Comparison of ENCODE assay signal across 18 mouse cellular contexts in genomic region chr3:36522137-36522536, GRCm38 (mm10). TPM values are rescaled to one million over a fixed set of nuclear protein-coding genes. Genes with fewer than 3 reads are reported as not detected.
DNase-seq lines count a peak whose midpoint lies in the region; ATAC-seq and TF ChIP-seq lines count a peak whose summit lies in the region.
"Had no signal": no experiment of that assay in that cellular context is flagged by ENCODE, and none has a peak within 500 bp of the region (broad histone marks: within the 10 kb centered on the region; RNA-seq: fewer than 3 reads in every experiment).

No protein-coding gene starts in this region.

- H3K36me3 ChIP-seq in forebrain, embryonic 10.5 days (replicated peaks): no peaks in the 10 kb centered on the region
- H3K36me3 ChIP-seq in forebrain, embryonic 16.5 days (ENCODE audit: control insufficient read depth, insufficient read depth): no peaks in the 10 kb centered on the region
- H3K36me3 ChIP-seq in hindbrain, embryonic 15.5 days: no peaks in the 10 kb centered on the region
- H3K36me3 ChIP-seq in neural tube, embryonic 13.5 days: no peaks in the 10 kb centered on the region
- H3K36me3 ChIP-seq in liver, embryonic 12.5 days: no peaks in the 10 kb centered on the region
- H3K36me3 ChIP-seq: lung, embryonic 15.5 days had no signal

- no peak for TF ChIP-seq POLR2A in cortical plate, adult 2 months (IDR thresholded peaks at IDR 0.05; ENCODE audit: extremely low read depth, insufficient read depth, low read length)

- DNase-seq in forebrain, embryonic 10.5 days (ENCODE audit: extremely low spot score, low spot score): no peak
- no peak for DNase-seq in frontal cortex, adult 2 months (ENCODE audit: extremely low spot score in 1 of 2, low spot score in 1 of 2)
- no peak for DNase-seq in frontal cortex, postnatal 14 days (ENCODE audit: low spot score in 2 of 2)
- DNase-seq: adrenal gland, postnatal 36 days; cerebellum, adult 9-10 months; gastrocnemius, adult 2 months; heart, postnatal 14 days; kidney, postnatal 10 days; layer of hippocampus, adult 9-11 months; thymus, postnatal 14 days had no signal

- H3K27ac ChIP-seq in forebrain, embryonic 10.5 days: no peak overlapping the region
- H3K27ac ChIP-seq in forebrain, embryonic 16.5 days (ENCODE audit: low read length): no peak overlapping the region
- H3K27ac ChIP-seq in cortical plate, adult 2 months (ENCODE audit: insufficient read depth, low read length): no peak overlapping the region
- H3K27ac ChIP-seq in hindbrain, embryonic 15.5 days (replicated peaks): no peak overlapping the region
- H3K27ac ChIP-seq in neural tube, embryonic 13.5 days (replicated peaks): no peak overlapping the region
- H3K27ac ChIP-seq in liver, embryonic 12.5 days: no peak overlapping the region
- H3K27ac ChIP-seq: gastrocnemius, adult 2 months; lung, embryonic 15.5 days had no signal

- H3K4me3 ChIP-seq in forebrain, embryonic 10.5 days: peak overlapping the region; percentile 62; the same call in 1 of the 2 replicates
- H3K4me3 ChIP-seq in forebrain, embryonic 16.5 days (replicated peaks; ENCODE audit: low read length): no peak overlapping the region
- H3K4me3 ChIP-seq in cortical plate, adult 2 months (ENCODE audit: insufficient read depth, low read length): peak overlapping the region; percentile 76; the same call in 1 of the 2 replicates
- no peak overlapping the region for H3K4me3 ChIP-seq in hindbrain, embryonic 15.5 days
- no peak overlapping the region for H3K4me3 ChIP-seq in neural tube, embryonic 13.5 days
- no peak overlapping the region for H3K4me3 ChIP-seq in liver, embryonic 12.5 days
- H3K4me3 ChIP-seq: myocyte had no signal

- WGBS in forebrain, embryonic 10.5 days: 7% methylated on average over 4 of the region's 4 CpGs
- 6% methylated on average over 4 of the region's 4 CpGs for WGBS in forebrain, embryonic 16.5 days
- WGBS in hindbrain, embryonic 15.5 days: 4% methylated on average over 4 of the region's 4 CpGs
- 4% methylated on average over 4 of the region's 4 CpGs for WGBS in neural tube, embryonic 13.5 days
- WGBS in liver, embryonic 12.5 days (ENCODE audit: insufficient replicate concordance): 13% methylated on average over 4 of the region's 4 CpGs

- peaks cover 51% of the 10 kb centered on the region for H3K27me3 ChIP-seq in forebrain, embryonic 10.5 days (ENCODE audit: poor library complexity, severe bottlenecking)
- peaks cover 11% of the 10 kb centered on the region; the same call in 1 of the 2 replicates for H3K27me3 ChIP-seq in forebrain, embryonic 16.5 days (replicated peaks; ENCODE audit: control insufficient read depth, insufficient read depth, low read length)
- H3K27me3 ChIP-seq in hindbrain, embryonic 15.5 days: peaks cover 15% of the 10 kb centered on the region
- H3K27me3 ChIP-seq in neural tube, embryonic 13.5 days: peaks cover 42% of the 10 kb centered on the region
- H3K27me3 ChIP-seq in liver, embryonic 12.5 days (replicated peaks): peaks cover 48% of the 10 kb centered on the region

- TF ChIP-seq CTCF in cortical plate, adult 2 months (IDR thresholded peaks at IDR 0.05; ENCODE audit: extremely low read depth, insufficient read depth, low read length): no peak

- no peak overlapping the region for H3K4me2 ChIP-seq in forebrain, embryonic 16.5 days (ENCODE audit: low read length)
- peak overlapping the region; percentile 99 for H3K4me2 ChIP-seq in hindbrain, embryonic 15.5 days
- H3K4me2 ChIP-seq in neural tube, embryonic 13.5 days: peak overlapping the region; percentile 97
- no peak overlapping the region for H3K4me2 ChIP-seq in liver, embryonic 12.5 days

- H3K9ac ChIP-seq in forebrain, embryonic 16.5 days (replicated peaks; ENCODE audit: low read depth, low read length): no peak overlapping the region
- H3K9ac ChIP-seq in hindbrain, embryonic 15.5 days: no peak overlapping the region
- H3K9ac ChIP-seq in neural tube, embryonic 13.5 days: no peak overlapping the region
- H3K9ac ChIP-seq in liver, embryonic 12.5 days: no peak overlapping the region

- peaks cover 20% of the 10 kb centered on the region for H3K4me1 ChIP-seq in forebrain, embryonic 10.5 days
- peaks cover 9% of the 10 kb centered on the region for H3K4me1 ChIP-seq in forebrain, embryonic 16.5 days (replicated peaks; ENCODE audit: control insufficient read depth, insufficient read depth, low read length)
- H3K4me1 ChIP-seq in cortical plate, adult 2 months (ENCODE audit: control insufficient read depth, insufficient read depth, low read length): peaks cover 3% of the 10 kb centered on the region; the same call in 1 of the 2 replicates
- H3K4me1 ChIP-seq in hindbrain, embryonic 15.5 days (replicated peaks): peaks cover 8% of the 10 kb centered on the region
- peaks cover 12% of the 10 kb centered on the region for H3K4me1 ChIP-seq in neural tube, embryonic 13.5 days (replicated peaks)
- 0 out of 2 replicates have a peak, but pooled peaks cover 3% of the 10 kb centered on the region for H3K4me1 ChIP-seq in liver, embryonic 12.5 days

- ATAC-seq in forebrain, embryonic 16.5 days: no peak
- ATAC-seq in hindbrain, embryonic 15.5 days (ENCODE audit: low FRiP score, low read depth): no peak
- ATAC-seq in neural tube, embryonic 13.5 days (ENCODE audit: low read depth): no peak
- ATAC-seq in liver, embryonic 12.5 days: no peak

- H3K9me3 ChIP-seq in forebrain, embryonic 10.5 days: no peaks in the 10 kb centered on the region
- no peaks in the 10 kb centered on the region for H3K9me3 ChIP-seq in forebrain, embryonic 16.5 days (ENCODE audit: control insufficient read depth, low read length)
- no peaks in the 10 kb centered on the region for H3K9me3 ChIP-seq in hindbrain, embryonic 15.5 days
- H3K9me3 ChIP-seq in neural tube, embryonic 13.5 days: no peaks in the 10 kb centered on the region
- H3K9me3 ChIP-seq in liver, embryonic 12.5 days (replicated peaks): no peaks in the 10 kb centered on the region
- H3K9me3 ChIP-seq: lung, embryonic 15.5 days had no signal

RNA-seq across cellular contexts. Expression of gene Gm11549, which starts 0.5 kb away (rescaled TPM):
- polyA plus RNA-seq in forebrain, embryonic 10.5 days (2016; fragmentation: Nextera tagmentation; extraction: Ambion mirVana): 0.25 and 0.36 TPM in 2 replicates
- 0.39 TPM in 2 replicates for polyA plus RNA-seq in forebrain, embryonic 16.5 days (2015; fragmentation: Nextera tagmentation; extraction: Ambion mirVana)
- polyA plus RNA-seq in cortical plate, adult 2 months (2012; rRNA removed): 37.6 and 38.9 TPM in 2 replicates
- 0.54 and 1.00 TPM in 2 replicates for polyA plus RNA-seq in hindbrain, embryonic 15.5 days (2015; fragmentation: Nextera tagmentation; extraction: Ambion mirVana)
- 1.9 and 2.2 TPM in 2 replicates for polyA plus RNA-seq in neural tube, embryonic 13.5 days (2015; fragmentation: Nextera tagmentation; extraction: Ambion mirVana)
- 19.2 and 19.5 TPM in 2 replicates for polyA plus RNA-seq in frontal cortex, adult 2 months (2012; rRNA removed)
- polyA plus RNA-seq in liver, embryonic 12.5 days (2016; fragmentation: Nextera tagmentation; extraction: Ambion mirVana): not detected in 2 replicates
- polyA plus RNA-seq: liver, embryonic 11.5 days; myocyte had no signal

RNA-seq across cellular contexts. Expression of gene Exosc9, which starts 30.3 kb away (rescaled TPM):
- polyA plus RNA-seq in forebrain, embryonic 10.5 days (2016; fragmentation: Nextera tagmentation; extraction: Ambion mirVana): 105 and 108 TPM in 2 replicates
- 86.9 and 91.6 TPM in 2 replicates for polyA plus RNA-seq in forebrain, embryonic 16.5 days (2015; fragmentation: Nextera tagmentation; extraction: Ambion mirVana)
- 35.0 and 35.8 TPM in 2 replicates for polyA plus RNA-seq in cortical plate, adult 2 months (2012; rRNA removed)
- 77.9 and 82.7 TPM in 2 replicates for polyA plus RNA-seq in hindbrain, embryonic 15.5 days (2015; fragmentation: Nextera tagmentation; extraction: Ambion mirVana)
- 94.8 and 95.5 TPM in 2 replicates for polyA plus RNA-seq in neural tube, embryonic 13.5 days (2015; fragmentation: Nextera tagmentation; extraction: Ambion mirVana)
- polyA plus RNA-seq in frontal cortex, adult 2 months (2012; rRNA removed): 34.5 and 39.7 TPM in 2 replicates
- 56.6 and 57.8 TPM in 2 replicates for polyA plus RNA-seq in liver, embryonic 12.5 days (2016; fragmentation: Nextera tagmentation; extraction: Ambion mirVana)

RNA-seq across cellular contexts. Expression of gene 1810062G17Rik, which starts 46.4 kb away (rescaled TPM):
- 0.81 and 1.2 TPM in 2 replicates for polyA plus RNA-seq in forebrain, embryonic 10.5 days (2016; fragmentation: Nextera tagmentation; extraction: Ambion mirVana)
- 0.27 TPM in 1 of 2 replicates, not detected in the other for polyA plus RNA-seq in forebrain, embryonic 16.5 days (2015; fragmentation: Nextera tagmentation; extraction: Ambion mirVana)
- polyA plus RNA-seq in cortical plate, adult 2 months (2012; rRNA removed): 0.15 and 0.23 TPM in 2 replicates
- 0.22 TPM in 1 of 2 replicates, not detected in the other for polyA plus RNA-seq in hindbrain, embryonic 15.5 days (2015; fragmentation: Nextera tagmentation; extraction: Ambion mirVana)
- 0.34 and 0.59 TPM in 2 replicates for polyA plus RNA-seq in neural tube, embryonic 13.5 days (2015; fragmentation: Nextera tagmentation; extraction: Ambion mirVana)
- polyA plus RNA-seq in frontal cortex, adult 2 months (2012; rRNA removed): 0.15 TPM in 1 of 2 replicates, not detected in the other
- polyA plus RNA-seq in liver, embryonic 12.5 days (2016; fragmentation: Nextera tagmentation; extraction: Ambion mirVana): 0.83 and 1.4 TPM in 2 replicates

RNA-seq across cellular contexts. Expression of gene Anxa5, which starts 46.4 kb away (rescaled TPM):
- 106 and 114 TPM in 2 replicates for polyA plus RNA-seq in forebrain, embryonic 10.5 days (2016; fragmentation: Nextera tagmentation; extraction: Ambion mirVana)
- 54.3 and 72.7 TPM in 2 replicates for polyA plus RNA-seq in forebrain, embryonic 16.5 days (2015; fragmentation: Nextera tagmentation; extraction: Ambion mirVana)
- polyA plus RNA-seq in cortical plate, adult 2 months (2012; rRNA removed): 99.2 and 118 TPM in 2 replicates
- 70.3 and 88.7 TPM in 2 replicates for polyA plus RNA-seq in hindbrain, embryonic 15.5 days (2015; fragmentation: Nextera tagmentation; extraction: Ambion mirVana)
- polyA plus RNA-seq in neural tube, embryonic 13.5 days (2015; fragmentation: Nextera tagmentation; extraction: Ambion mirVana): 211 and 212 TPM in 2 replicates
- polyA plus RNA-seq in frontal cortex, adult 2 months (2012; rRNA removed): 97.6 and 113 TPM in 2 replicates
- 68.6 and 70.7 TPM in 2 replicates for polyA plus RNA-seq in liver, embryonic 12.5 days (2016; fragmentation: Nextera tagmentation; extraction: Ambion mirVana)

RNA-seq across cellular contexts. Expression of gene Ccna2, which starts 49.8 kb away (rescaled TPM):
- 272 and 276 TPM in 2 replicates for polyA plus RNA-seq in forebrain, embryonic 10.5 days (2016; fragmentation: Nextera tagmentation; extraction: Ambion mirVana)
- polyA plus RNA-seq in forebrain, embryonic 16.5 days (2015; fragmentation: Nextera tagmentation; extraction: Ambion mirVana): 75.6 and 94.1 TPM in 2 replicates
- 3.3 and 4.0 TPM in 2 replicates for polyA plus RNA-seq in cortical plate, adult 2 months (2012; rRNA removed)
- polyA plus RNA-seq in hindbrain, embryonic 15.5 days (2015; fragmentation: Nextera tagmentation; extraction: Ambion mirVana): 37.7 and 46.5 TPM in 2 replicates
- polyA plus RNA-seq in neural tube, embryonic 13.5 days (2015; fragmentation: Nextera tagmentation; extraction: Ambion mirVana): 33.4 and 43.6 TPM in 2 replicates
- 4.1 and 4.7 TPM in 2 replicates for polyA plus RNA-seq in frontal cortex, adult 2 months (2012; rRNA removed)
- 288 and 294 TPM in 2 replicates for polyA plus RNA-seq in liver, embryonic 12.5 days (2016; fragmentation: Nextera tagmentation; extraction: Ambion mirVana)

Comparison
In these comparisons a context has a peak if more than half of its experiments do, and no peak if none do; other contexts are left out.
1. H3K4me3 ChIP-seq: peak in forebrain, embryonic 10.5 days (single experiment) and cortical plate, adult 2 months (single experiment); none in forebrain, embryonic 16.5 days (single experiment), hindbrain, embryonic 15.5 days (single experiment), neural tube, embryonic 13.5 days (single experiment) and liver, embryonic 12.5 days (single experiment).
2. H3K4me2 ChIP-seq: peak in hindbrain, embryonic 15.5 days (single experiment) and neural tube, embryonic 13.5 days (single experiment); none in forebrain, embryonic 16.5 days (single experiment) and liver, embryonic 12.5 days (single experiment).